Mouse (Mus musculus) liver, embryonic 15.5 days (tissue): ENCODE measurements around the gene Ephb1. TPM values are rescaled to one million over a fixed set of nuclear protein-coding genes. Genes with fewer than 3 reads are reported as not detected.

Source experiments
- ATAC-seq: fragments of 200-750 bp; cut with Nextera tagmentation; 2 replicates; pipeline ENCODE4 v1.8.0; 2017; ENCODE audit warnings: moderate number of reproducible peaks, mild to moderate bottlenecking, moderate library complexity; ENCODE audit not compliant: insufficient read depth
- H3K27ac ChIP-seq: fragments of 300-500 bp; sonication (generic); replicated peaks from 2 replicates; pipeline ENCODE4 v1.5.1; 2015; ENCODE audit warnings: mild to moderate bottlenecking, inconsistent platforms
- H3K27me3 ChIP-seq: fragments of 300-500 bp; sonication (generic); 2 replicates; pipeline ENCODE4 v1.6.1; 2015; ENCODE audit warnings: mild to moderate bottlenecking, inconsistent platforms
- H3K36me3 ChIP-seq: fragments of 300-500 bp; sonication (generic); replicated peaks from 2 replicates; pipeline ENCODE4 v1.6.1; 2015; ENCODE audit warnings: moderate library complexity, mild to moderate bottlenecking, inconsistent platforms
- H3K4me1 ChIP-seq: fragments of 300-500 bp; sonication (generic); replicated peaks from 2 replicates; pipeline ENCODE4 v1.6.1; 2015; ENCODE audit warnings: inconsistent platforms
- H3K4me2 ChIP-seq: fragments of 300-500 bp; sonication (generic); 2 replicates; pipeline ENCODE4 v1.6.1; 2015; ENCODE audit warnings: moderate library complexity, mild to moderate bottlenecking, inconsistent platforms
- H3K4me3 ChIP-seq: fragments of 300-500 bp; sonication (generic); replicated peaks from 2 replicates; pipeline ENCODE4 v1.5.1; 2015; ENCODE audit warnings: mild to moderate bottlenecking, inconsistent platforms
- H3K9ac ChIP-seq: fragments of 300-500 bp; sonication (generic); 2 replicates; pipeline ENCODE4 v1.6.1; 2015; ENCODE audit warnings: moderate library complexity, mild to moderate bottlenecking, inconsistent platforms
- H3K9me3 ChIP-seq: fragments of 300-500 bp; sonication (generic); replicated peaks from 2 replicates; pipeline ENCODE4 v1.6.1; 2016; ENCODE audit warnings: inconsistent platforms
- WGBS: fragments of 180-500 bp; shearing (Covaris S2); methylation state at CpG from one replicate; pipeline ENCODE4 v1.1.7; 2015; ENCODE audit warnings: mixed read lengths; ENCODE audit not compliant: insufficient replicate concordance; 5-methylcytosine and 5-hydroxymethylcytosine counted together
- polyA plus RNA-seq: library from polyadenylated mRNA; unstranded; fragments of >200 nt; fragmentation: Nextera tagmentation; extraction: Ambion mirVana; gene quantifications from 2 replicates; pipeline ENCODE4 v1.2.1, GENCODE M21; 2015

The Ephb1 gene
- polyA plus RNA-seq, 1 experiment from 2014 or later: 0.20 TPM

GRCm38 (mm10) chr9:102272731-102273468 is 81.6 kb downstream of the Ephb1 start:
- WGBS: 38% methylated on average over 5 of the region's 5 CpGs
- H3K9ac ChIP-seq: no peak overlapping the region
- no peak overlapping the region for H3K4me3 ChIP-seq
- ATAC-seq: no peak
- no peaks in the 10 kb centered on the region for H3K9me3 ChIP-seq
- H3K27ac ChIP-seq: no peak overlapping the region
- H3K27me3 ChIP-seq: peaks cover 10% of the 10 kb centered on the region
- no peaks in the 10 kb centered on the region for H3K4me1 ChIP-seq
- H3K4me2 ChIP-seq: no peak overlapping the region
- no peaks in the 10 kb centered on the region for H3K36me3 ChIP-seq

GRCm38 (mm10) chr9:102270496-102270895 is 84.0 kb downstream of the Ephb1 start:
- 63% methylated on average over 5 of the region's 5 CpGs for WGBS
- no peak for ATAC-seq
- Histone ChIP-seq H3K4me3 (no peak overlapping the region), H3K9me3 (no peaks in the 10 kb centered on the region), H3K9ac (no peak overlapping the region), H3K27ac (no peak overlapping the region), H3K4me1 (no peaks in the 10 kb centered on the region), H3K36me3 (no peaks in the 10 kb centered on the region), H3K4me2 (no peak overlapping the region), H3K27me3 (peaks cover 23% of the 10 kb centered on the region)

- 0 out of 2 replicates have a peak overlapping the region, but pooled peaks have one; percentile 10 for H3K4me2 ChIP-seq
- ATAC-seq: no peak
- H3K9ac ChIP-seq: no peak overlapping the region
- 1% methylated on average over 18 of the region's 18 CpGs for whole genome bisulfite sequencing
- H3K36me3 ChIP-seq: no peaks in the 10 kb centered on the region
- no peaks in the 10 kb centered on the region for H3K9me3 ChIP-seq
- no peak overlapping the region for H3K27ac ChIP-seq
- H3K4me3 ChIP-seq: no peak overlapping the region
- H3K4me1 ChIP-seq: no peaks in the 10 kb centered on the region
- peaks cover 27% of the 10 kb centered on the region for H3K27me3 ChIP-seq
Observed at GRCm38 (mm10) chr9:102267311-102268027, 87.0 kb downstream of the Ephb1 start.

GRCm38 (mm10) chr9:102263760-102264159 is 90.7 kb downstream of the Ephb1 start:
- Histone ChIP-seq H3K9ac (no peak overlapping the region), H3K9me3 (no peaks in the 10 kb centered on the region), H3K4me1 (no peaks in the 10 kb centered on the region), H3K27ac (no peak overlapping the region), H3K4me3 (no peak overlapping the region), H3K27me3 (peaks cover 24% of the 10 kb centered on the region), H3K4me2 (no peak overlapping the region), H3K36me3 (no peaks in the 10 kb centered on the region)
- no peak for ATAC-seq
- WGBS: 49% methylated on average over 7 of the region's 7 CpGs

DNA sequence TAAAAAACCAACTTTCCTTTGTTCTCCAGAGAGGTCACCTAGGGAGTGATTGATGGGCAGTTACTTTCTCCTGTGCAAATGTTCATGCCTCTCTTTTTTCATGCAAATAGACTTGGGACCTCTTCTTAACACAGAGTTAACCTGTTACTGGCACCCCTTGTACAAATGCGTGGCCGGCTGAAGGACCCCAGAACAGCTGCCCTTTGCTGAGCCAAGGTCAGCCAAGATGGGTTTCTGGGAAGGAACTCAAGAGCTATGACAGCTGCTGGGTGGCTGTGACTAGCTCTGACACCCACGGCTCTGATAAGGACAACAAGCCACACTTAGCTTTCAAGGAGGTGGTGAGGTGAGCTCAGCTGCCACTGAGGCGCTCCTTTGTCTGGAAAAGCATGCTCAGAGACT is 92.4 kb downstream of the Ephb1 start:
- H3K4me1 ChIP-seq: no peaks in the 10 kb centered on the region
- no peak overlapping the region for H3K9ac ChIP-seq
- no peak overlapping the region for H3K4me2 ChIP-seq
- H3K9me3 ChIP-seq: no peaks in the 10 kb centered on the region
- ATAC-seq: no peak
- H3K4me3 ChIP-seq: no peak overlapping the region
- 22% methylated on average over 4 of the region's 4 CpGs for WGBS
- H3K27me3 ChIP-seq: peaks cover 9% of the 10 kb centered on the region; the same call in 1 of the 2 replicates
- H3K36me3 ChIP-seq: no peaks in the 10 kb centered on the region
- no peak overlapping the region for H3K27ac ChIP-seq

DNA sequence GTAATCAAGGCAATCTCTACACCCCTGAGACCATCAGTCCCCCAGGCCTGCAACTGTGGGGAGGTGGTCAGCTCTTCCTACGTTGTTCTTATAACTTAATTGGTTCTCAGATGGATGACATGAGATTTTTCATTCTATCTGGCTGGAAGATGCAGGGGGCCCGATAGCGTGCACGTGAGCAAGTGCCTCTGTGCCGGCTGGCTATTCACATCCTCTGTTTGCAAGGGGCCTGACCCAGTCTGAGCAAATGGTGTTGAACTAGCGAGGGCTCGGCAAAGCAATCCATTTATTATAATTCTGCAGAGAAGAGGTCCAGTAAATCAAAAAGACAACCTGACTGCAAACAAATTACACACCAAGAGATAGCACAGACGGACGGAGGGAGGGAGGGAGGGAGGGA is 93.0 kb downstream of the Ephb1 start:
- Histone ChIP-seq H3K4me1 (no peaks in the 10 kb centered on the region), H3K9ac (no peak overlapping the region), H3K27ac (no peak overlapping the region), H3K4me3 (no peak overlapping the region), H3K9me3 (no peaks in the 10 kb centered on the region), H3K27me3 (peaks cover 5% of the 10 kb centered on the region; the same call in 1 of the 2 replicates), H3K36me3 (no peaks in the 10 kb centered on the region), H3K4me2 (no peak overlapping the region)
- 21% methylated on average over 9 of the region's 9 CpGs for WGBS
- no peak for ATAC-seq

DNA sequence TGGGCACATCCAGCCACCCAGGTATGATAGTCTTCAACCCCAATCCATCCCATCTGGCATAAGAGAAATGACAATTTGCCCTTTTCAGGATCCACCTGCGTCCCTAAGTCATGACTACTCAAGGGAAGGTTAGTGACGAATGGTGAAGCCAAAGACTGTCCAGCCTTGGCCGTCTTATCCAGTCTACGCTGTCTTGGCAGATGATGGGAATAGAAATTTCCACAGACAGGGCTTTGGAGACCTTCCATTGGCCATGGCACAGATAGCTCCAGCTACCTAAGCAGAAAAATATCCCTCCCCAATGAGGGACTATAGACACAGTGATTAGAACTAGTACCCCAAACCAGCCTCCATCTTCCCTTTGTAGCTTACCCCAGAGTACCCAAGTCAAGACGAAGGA is 98.1 kb downstream of the Ephb1 start:
- Histone ChIP-seq H3K4me1 (no peaks in the 10 kb centered on the region), H3K9ac (no peak overlapping the region), H3K27ac (no peak overlapping the region), H3K4me3 (no peak overlapping the region), H3K4me2 (no peak overlapping the region), H3K36me3 (no peaks in the 10 kb centered on the region), H3K9me3 (no peaks in the 10 kb centered on the region), H3K27me3 (no peaks in the 10 kb centered on the region; the same call in 1 of the 2 replicates)
- 60% methylated on average over 5 of the region's 5 CpGs for WGBS
- no peak for ATAC-seq

GRCm38 (mm10) chr9:102255803-102256202 is 98.7 kb downstream of the Ephb1 start:
- no peak for ATAC-seq
- Histone ChIP-seq H3K9me3 (no peaks in the 10 kb centered on the region), H3K4me1 (no peaks in the 10 kb centered on the region), H3K27me3 (no peaks in the 10 kb centered on the region), H3K36me3 (no peaks in the 10 kb centered on the region), H3K27ac (no peak overlapping the region), H3K4me2 (no peak overlapping the region), H3K9ac (no peak overlapping the region), H3K4me3 (no peak overlapping the region)
- 57% methylated on average over 6 of the region's 6 CpGs for WGBS

GRCm38 (mm10) chr9:102249124-102249816 is 105.2 kb downstream of the Ephb1 start:
- ATAC-seq: no peak
- H3K4me3 ChIP-seq: no peak overlapping the region
- H3K27me3 ChIP-seq: no peaks in the 10 kb centered on the region
- no peak overlapping the region for H3K27ac ChIP-seq
- H3K36me3 ChIP-seq: no peaks in the 10 kb centered on the region
- 33% methylated on average over 9 of the region's 9 CpGs for WGBS
- H3K9ac ChIP-seq: no peak overlapping the region
- no peaks in the 10 kb centered on the region for H3K9me3 ChIP-seq
- H3K4me1 ChIP-seq: no peaks in the 10 kb centered on the region
- no peak overlapping the region for H3K4me2 ChIP-seq

DNA sequence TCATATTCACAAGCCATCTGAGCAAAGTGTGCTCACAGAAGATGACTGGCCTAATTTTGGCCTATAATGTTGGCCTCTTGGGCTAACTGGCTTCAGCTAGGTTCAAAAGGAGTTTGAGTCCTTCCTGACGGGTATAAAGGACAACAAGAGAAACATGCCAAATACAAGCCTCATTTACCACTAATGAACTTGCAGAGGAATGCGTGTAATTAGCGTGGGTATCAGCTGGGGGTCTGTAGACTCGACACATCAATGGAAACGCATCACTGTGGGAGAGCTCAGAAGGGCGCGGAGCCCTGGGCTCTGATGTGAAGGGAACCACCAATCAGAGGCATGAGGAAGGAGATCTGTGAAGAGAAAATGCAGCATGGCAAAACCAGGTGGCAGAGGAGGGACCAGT is 108.9 kb downstream of the Ephb1 start:
- H3K4me3 ChIP-seq: no peak overlapping the region
- H3K27ac ChIP-seq: no peak overlapping the region
- H3K27me3 ChIP-seq: no peaks in the 10 kb centered on the region
- no peak for ATAC-seq
- H3K9me3 ChIP-seq: no peaks in the 10 kb centered on the region
- 66% methylated on average over 7 of the region's 7 CpGs for WGBS
- H3K4me1 ChIP-seq: no peaks in the 10 kb centered on the region
- no peaks in the 10 kb centered on the region for H3K36me3 ChIP-seq
- H3K4me2 ChIP-seq: no peak overlapping the region
- no peak overlapping the region for H3K9ac ChIP-seq

GRCm38 (mm10) chr9:102243296-102243695 is 111.2 kb downstream of the Ephb1 start:
- H3K9me3 ChIP-seq: no peaks in the 10 kb centered on the region
- ATAC-seq: no peak
- no peak overlapping the region for H3K4me3 ChIP-seq
- H3K4me1 ChIP-seq: no peaks in the 10 kb centered on the region
- H3K27ac ChIP-seq: no peak overlapping the region
- H3K4me2 ChIP-seq: no peak overlapping the region
- no peak overlapping the region for H3K9ac ChIP-seq
- H3K36me3 ChIP-seq: no peaks in the 10 kb centered on the region
- no peaks in the 10 kb centered on the region for H3K27me3 ChIP-seq
- WGBS: 42% methylated on average over 7 of the region's 7 CpGs
